Mouse (Mus musculus) hindbrain, postnatal 0 days (tissue): ENCODE results near the gene Fbxl2. TPM values are rescaled to one million over a fixed set of nuclear protein-coding genes. Genes with fewer than 3 reads are reported as not detected.
A peak's percentile ranks its signal among the peaks of the same experiment; 100 is the strongest.

Source experiments
- ATAC-seq: fragments of 200-750 bp; cut with Nextera tagmentation; 2 replicates; pipeline ENCODE4 v1.8.0; 2017; ENCODE audit warnings: mild to moderate bottlenecking, moderate TSS enrichment, moderate library complexity
- DNase-seq: peaks from one replicate; pipeline ENCODE4 v3.0.0-alpha.2; 2015; ENCODE audit warnings: low spot score
- H3K27ac ChIP-seq: fragments of 300-500 bp; sonication (generic); 2 replicates; pipeline ENCODE4 v1.5.1; 2014; ENCODE audit warnings: mild to moderate bottlenecking
- H3K27me3 ChIP-seq: fragments of 300-500 bp; sonication (generic); 2 replicates; pipeline ENCODE4 v1.6.1; 2014; ENCODE audit warnings: low read length, mixed read lengths; ENCODE audit not compliant: insufficient read depth
- H3K36me3 ChIP-seq: fragments of 300-500 bp; sonication (generic); 2 replicates; pipeline ENCODE4 v1.6.1; 2014; ENCODE audit warnings: low read length, mixed read lengths; ENCODE audit not compliant: insufficient read depth
- H3K4me1 ChIP-seq: fragments of 300-500 bp; sonication (generic); 2 replicates; pipeline ENCODE4 v1.6.1; 2014; ENCODE audit warnings: antibody characterized with exemption, low read length, mixed read lengths; ENCODE audit not compliant: insufficient read depth
- H3K4me2 ChIP-seq: fragments of 300-500 bp; sonication (generic); 2 replicates; pipeline ENCODE4 v1.6.1; 2014; ENCODE audit warnings: low read depth, mild to moderate bottlenecking, low read length, moderate library complexity, mixed read lengths
- H3K4me3 ChIP-seq: fragments of 300-500 bp; sonication (generic); 2 replicates; pipeline ENCODE4 v1.5.1; 2014; ENCODE audit warnings: low read length
- H3K9ac ChIP-seq: fragments of 300-500 bp; sonication (generic); replicated peaks from 2 replicates; pipeline ENCODE4 v1.6.1; 2014; ENCODE audit warnings: mild to moderate bottlenecking, low read length, moderate library complexity, mixed read lengths
- H3K9me3 ChIP-seq: fragments of 300-500 bp; sonication (generic); 2 replicates; pipeline ENCODE4 v1.6.1; 2016; ENCODE audit warnings: low read length, mixed read lengths
- CTCF ChIP-seq: IDR thresholded peaks from 2 replicates; pipeline ENCODE4 v1.5.1; 2016; ENCODE audit warnings: antibody characterized with exemption, control low read depth, low read depth
- WGBS: fragments of 180-500 bp; shearing (Covaris S2); extraction: QIAGEN DNeasy Blood & Tissue Kit; methylation state at CpG from one replicate; pipeline ENCODE4 v1.1.7; 2014; 5-methylcytosine and 5-hydroxymethylcytosine counted together
- polyA plus RNA-seq: library from polyadenylated mRNA; unstranded; fragments of >200 nt; fragmentation: Nextera tagmentation; extraction: Ambion mirVana; gene quantifications from 2 replicates; pipeline ENCODE4 v1.2.1, GENCODE M21; 2015
- total RNA-seq: library from RNA; depleted of rRNA; stranded (reverse); fragments of >200 nt; gene quantifications from 2 replicates; pipeline ENCODE4 v1.2.3, GENCODE M21; 2014

The Fbxl2 gene
- total and polyA plus RNA-seq, 2 experiments from 2014 or later = 27.4 to 36.8 TPM

DNA sequence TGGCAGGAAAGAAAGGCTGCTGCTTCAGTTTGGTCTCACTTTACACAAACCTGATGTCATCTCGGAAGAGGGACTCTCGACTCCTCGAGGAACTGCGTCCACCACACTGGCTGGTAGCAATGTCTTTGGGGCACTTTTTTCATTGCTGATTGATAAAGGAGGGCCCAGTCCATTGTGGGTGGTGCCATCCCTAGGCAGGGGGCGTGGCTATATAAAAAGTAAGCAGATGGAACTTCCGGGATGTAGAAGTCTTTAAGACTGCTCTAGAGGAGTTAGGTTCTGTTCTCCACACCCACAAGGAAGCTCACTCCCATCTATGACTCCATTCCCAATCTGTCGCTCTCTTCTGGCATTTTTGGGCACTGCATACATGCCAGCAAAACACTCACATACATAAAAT is 685 bp upstream of the Fbxl2 start:
- 86% methylated on average over 7 of the region's 7 CpGs for WGBS
- H3K36me3 ChIP-seq = no peaks in the 10 kb centered on the region
- H3K4me1 ChIP-seq = no peaks in the 10 kb centered on the region
- DNase-seq = no peak
- no peak for TF ChIP-seq CTCF
- H3K27ac ChIP-seq = no peak overlapping the region
- H3K4me2 ChIP-seq = no peak overlapping the region
- no peaks in the 10 kb centered on the region for H3K27me3 ChIP-seq
- ATAC-seq = no peak
- H3K9ac ChIP-seq = no peak overlapping the region
- H3K9me3 ChIP-seq = no peaks in the 10 kb centered on the region
- no peak overlapping the region for H3K4me3 ChIP-seq

DNA sequence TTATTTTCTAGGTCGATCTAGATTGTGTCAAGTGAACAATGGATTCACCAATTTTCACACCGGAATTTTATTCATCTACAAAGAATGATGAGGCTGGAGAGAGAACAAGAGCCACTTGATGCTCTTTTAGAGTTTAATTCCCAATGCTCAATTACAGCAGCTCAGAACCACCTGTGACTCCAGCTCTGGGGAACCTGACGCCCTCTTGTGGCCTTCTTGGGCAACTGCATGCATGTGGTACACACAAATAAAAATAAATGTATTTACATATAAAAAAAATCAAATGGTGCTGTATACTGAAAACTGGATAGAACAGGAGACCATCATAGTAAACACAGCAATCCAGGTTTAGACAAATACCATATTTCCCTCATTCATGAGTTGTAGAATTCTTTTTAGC is 1.5 kb downstream of the Fbxl2 start:
- Histone ChIP-seq H3K4me3 (no peak overlapping the region), H3K4me2 (no peak overlapping the region), H3K9me3 (no peaks in the 10 kb centered on the region), H3K4me1 (no peaks in the 10 kb centered on the region), H3K27ac (no peak overlapping the region), H3K36me3 (no peaks in the 10 kb centered on the region), H3K9ac (no peak overlapping the region), H3K27me3 (no peaks in the 10 kb centered on the region)
- 56% methylated on average over 3 of the region's 3 CpGs for WGBS
- peak; percentile 5 for DNase-seq
- TF ChIP-seq CTCF = peak; percentile 65
- ATAC-seq = no peak

DNA sequence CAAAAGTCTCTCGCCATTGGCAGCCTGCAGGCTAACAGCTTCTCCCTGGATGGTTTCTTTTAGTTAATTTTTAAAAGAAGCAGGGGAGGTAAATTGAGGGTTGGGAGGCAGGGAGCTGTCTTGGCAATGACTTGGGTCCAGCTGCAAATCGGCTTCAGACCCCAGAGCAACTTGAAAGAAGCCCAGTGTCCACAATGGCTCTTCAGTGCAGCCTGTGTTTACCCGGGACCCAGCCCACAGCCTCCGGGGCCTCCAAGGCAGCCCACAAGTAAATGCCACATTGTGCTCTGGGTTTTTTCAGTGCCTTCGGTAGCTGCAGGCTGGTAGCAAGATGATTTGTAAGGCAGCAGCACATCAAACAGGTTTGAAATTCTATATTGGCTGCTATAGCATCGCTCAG is 3.5 kb downstream of the Fbxl2 start:
- Histone ChIP-seq H3K36me3 (no peaks in the 10 kb centered on the region), H3K9ac (no peak overlapping the region), H3K27ac (peak overlapping the region; percentile 26; the same call in 1 of the 2 replicates), H3K4me2 (no peak overlapping the region), H3K27me3 (no peaks in the 10 kb centered on the region), H3K4me1 (no peaks in the 10 kb centered on the region), H3K4me3 (no peak overlapping the region), H3K9me3 (no peaks in the 10 kb centered on the region)
- WGBS = 42% methylated on average over 6 of the region's 6 CpGs
- peak; percentile 81; the same call in 1 of the 2 replicates for ATAC-seq
- no peak for TF ChIP-seq CTCF
- peak; percentile 43 for DNase-seq

DNA sequence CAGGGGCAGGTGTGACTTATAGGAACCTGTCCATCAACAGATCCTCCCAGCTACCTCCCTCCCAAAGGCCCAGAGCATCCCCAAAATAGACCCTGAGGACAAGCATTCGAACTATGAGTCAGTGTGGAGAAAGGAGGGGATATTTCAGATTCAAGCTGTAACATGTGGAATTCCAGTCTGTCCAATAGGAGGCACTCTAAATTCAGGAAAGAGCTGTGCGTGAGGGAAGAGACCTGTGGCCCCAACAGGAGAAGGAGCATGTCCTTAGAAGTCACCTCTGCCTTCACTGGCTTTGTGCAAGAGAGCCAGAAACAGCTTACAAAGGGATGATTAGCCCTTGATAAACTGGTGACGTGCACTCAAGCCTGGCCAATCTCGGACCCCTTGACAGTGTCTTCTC is 5.0 kb downstream of the Fbxl2 start:
- Histone ChIP-seq H3K4me3 (no peak overlapping the region), H3K4me2 (no peak overlapping the region), H3K27me3 (no peaks in the 10 kb centered on the region), H3K9me3 (no peaks in the 10 kb centered on the region), H3K27ac (no peak overlapping the region), H3K36me3 (no peaks in the 10 kb centered on the region), H3K9ac (no peak overlapping the region), H3K4me1 (no peaks in the 10 kb centered on the region)
- no peak for ATAC-seq
- no peak for TF ChIP-seq CTCF
- no peak for DNase-seq
- 85% methylated on average over 4 of the region's 4 CpGs for WGBS

DNA sequence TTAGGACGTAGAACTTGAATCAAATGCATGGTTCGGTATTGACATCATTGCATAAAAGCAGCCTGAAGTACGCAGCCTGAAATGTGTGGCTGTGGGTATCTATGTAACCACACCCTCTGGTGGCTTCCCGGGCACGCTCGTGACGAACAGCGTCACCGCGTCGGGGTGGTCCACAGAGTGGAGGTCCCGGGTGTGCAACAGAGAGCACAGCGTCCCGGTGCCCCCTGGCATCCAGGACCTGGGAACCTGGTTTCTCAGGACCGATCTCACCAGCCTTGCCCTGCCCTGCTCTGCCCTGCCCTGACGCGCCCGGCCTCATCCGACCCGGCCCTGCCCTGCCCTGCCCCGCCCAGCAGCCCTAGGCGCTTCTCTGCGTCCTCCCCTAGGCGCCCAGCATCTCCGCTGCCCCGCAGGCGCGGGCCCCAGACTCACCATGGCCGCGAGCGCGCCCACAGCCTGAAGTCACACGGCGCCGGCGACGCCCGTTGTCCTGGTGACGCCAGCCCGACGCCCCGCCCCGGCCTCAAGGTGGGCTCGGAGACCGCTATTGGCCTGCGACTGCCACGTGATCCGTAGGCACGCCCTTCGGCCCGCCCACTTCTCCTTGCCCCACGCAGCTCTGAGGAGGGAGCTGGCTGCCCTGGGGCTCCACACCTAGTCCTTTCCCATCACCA is 19.6 kb downstream of the Fbxl2 start:
- H3K4me2 ChIP-seq = peak overlapping the region; percentile 80
- peak overlapping the region; percentile 72 for H3K9ac ChIP-seq
- ATAC-seq = peak; percentile 96
- no peaks in the 10 kb centered on the region for H3K9me3 ChIP-seq
- peaks cover 12% of the 10 kb centered on the region for H3K4me1 ChIP-seq
- no peaks in the 10 kb centered on the region for H3K27me3 ChIP-seq
- under 1% methylated on average over 46 of the region's 52 CpGs for WGBS
- peak; percentile 43 for TF ChIP-seq CTCF
- peak overlapping the region; percentile 76 for H3K4me3 ChIP-seq
- H3K27ac ChIP-seq = peak overlapping the region; percentile 78
- DNase-seq = peak; percentile 94
- no peaks in the 10 kb centered on the region for H3K36me3 ChIP-seq

DNA sequence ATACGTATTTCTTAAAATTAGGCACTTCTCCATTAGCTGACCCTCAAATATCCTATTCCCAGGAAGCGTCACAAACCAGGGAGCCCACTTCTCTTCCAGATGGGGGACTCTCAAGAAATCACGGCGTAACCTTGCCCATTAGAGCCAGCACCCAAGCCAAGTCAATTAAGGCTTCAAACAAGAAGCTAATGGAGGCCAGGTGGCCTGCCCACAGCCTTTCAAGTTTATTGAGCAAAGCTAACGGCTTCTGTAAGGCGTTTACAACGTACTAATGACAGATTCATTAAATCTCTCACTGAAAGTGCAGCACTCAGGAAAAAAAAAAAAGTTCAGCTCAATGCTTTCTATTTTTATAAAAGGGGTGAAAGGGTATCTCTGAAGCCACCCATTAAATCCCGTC is 20.1 kb downstream of the Fbxl2 start:
- H3K27ac ChIP-seq = peak overlapping the region; percentile 54; the same call in 1 of the 2 replicates
- H3K4me1 ChIP-seq = peaks cover 12% of the 10 kb centered on the region
- no peaks in the 10 kb centered on the region for H3K9me3 ChIP-seq
- H3K36me3 ChIP-seq = no peaks in the 10 kb centered on the region
- WGBS = 13% methylated on average over 8 of the region's 8 CpGs
- TF ChIP-seq CTCF = no peak
- peak overlapping the region; percentile 76 for H3K4me3 ChIP-seq
- H3K9ac ChIP-seq = peak overlapping the region; percentile 72
- peak overlapping the region; percentile 80 for H3K4me2 ChIP-seq
- no peaks in the 10 kb centered on the region for H3K27me3 ChIP-seq
- ATAC-seq (no peak), DNase-seq (no peak)

DNA sequence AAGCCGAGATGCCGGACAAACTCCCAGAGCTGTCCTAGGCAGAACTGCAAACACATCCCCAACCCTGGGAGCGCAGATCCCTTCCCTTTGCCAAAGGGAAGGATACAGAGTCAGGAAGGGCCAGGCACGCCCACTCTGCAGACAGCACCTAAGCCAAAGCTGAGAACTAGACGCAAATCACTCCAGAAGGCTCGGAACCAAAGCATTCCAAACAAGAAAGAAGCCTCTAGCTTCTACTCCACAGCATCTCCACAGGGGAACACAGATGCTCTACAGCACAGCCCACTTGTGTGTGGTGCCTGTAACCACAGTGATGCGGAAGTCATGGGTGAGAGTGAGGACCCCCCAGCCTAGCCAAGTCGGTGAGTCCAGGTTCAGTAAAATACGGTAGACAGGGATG is 20.8 kb downstream of the Fbxl2 start:
- peak overlapping the region; percentile 72; the same call in 1 of the 2 replicates for H3K9ac ChIP-seq
- H3K4me2 ChIP-seq = peak overlapping the region; percentile 80
- no peak for TF ChIP-seq CTCF
- H3K4me1 ChIP-seq = peaks cover 12% of the 10 kb centered on the region
- H3K9me3 ChIP-seq = no peaks in the 10 kb centered on the region
- H3K36me3 ChIP-seq = no peaks in the 10 kb centered on the region
- H3K27me3 ChIP-seq = no peaks in the 10 kb centered on the region
- no peak overlapping the region for H3K27ac ChIP-seq
- H3K4me3 ChIP-seq = peak overlapping the region; percentile 76
- DNase-seq = no peak
- WGBS = 56% methylated on average over 9 of the region's 9 CpGs
- no peak for ATAC-seq
